Mouse (Mus musculus) brain, embryonic 14.5 days (tissue): ENCODE measurements around the gene Defb29. TPM values are rescaled to one million over a fixed set of nuclear protein-coding genes. Genes with fewer than 3 reads are reported as not detected.

ENCODE experiments used
- DNase-seq: peaks from one replicate; pipeline ENCODE4 v3.0.0-alpha.2; 2011; ENCODE audit warnings: low read depth
- CTCF ChIP-seq: fragments of 200-500 bp; IDR thresholded peaks from 2 replicates; pipeline ENCODE4 v1.5.1; 2012; ENCODE audit warnings: inconsistent platforms, mild to moderate bottlenecking, moderate library complexity, borderline replicate concordance; ENCODE audit not compliant: insufficient read depth, insufficient read length; ENCODE audit errors: extremely low read depth
- POLR2A ChIP-seq: fragments of 200-500 bp; IDR thresholded peaks from 2 replicates; pipeline ENCODE4 v1.6.1; 2012; ENCODE audit warnings: mild to moderate bottlenecking, inconsistent platforms, borderline replicate concordance; ENCODE audit not compliant: poor library complexity, insufficient read depth, insufficient read length, severe bottlenecking; ENCODE audit errors: extremely low read depth
- polyA plus RNA-seq: library from polyadenylated mRNA; depleted of rRNA; stranded (reverse); fragments of >200 nt; gene quantifications from 2 replicates; pipeline ENCODE4 v1.2.3, GENCODE M21; 2012

Gene Defb29
- polyA plus RNA-seq, 1 experiment, result not detected

GRCm38 (mm10) chr2:152556655-152557054 lies 16.8 kb upstream of the Defb29 start:
- no peak for TF ChIP-seq POLR2A
- TF ChIP-seq CTCF, result no peak
- no peak for DNase-seq

GRCm38 (mm10) chr2:152553774-152554423 lies 14.0 kb upstream of the Defb29 start:
- TF ChIP-seq POLR2A (no peak), CTCF (peak; percentile 90)
- DNase-seq, result peak; percentile 79

GRCm38 (mm10) chr2:152548124-152548523 lies 8.2 kb upstream of the Defb29 start:
- no peak for DNase-seq
- TF ChIP-seq CTCF (no peak), POLR2A (no peak)

- TF ChIP-seq POLR2A, result no peak
- TF ChIP-seq CTCF, result peak; percentile 61; the same call in 1 of the 2 replicates
These were observed 4.8 kb upstream of the Defb29 start for GRCm38 (mm10) chr2:152544691-152545090.

GRCm38 (mm10) chr2:152543478-152543877 lies 3.6 kb upstream of the Defb29 start:
- DNase-seq, result no peak
- no peak for TF ChIP-seq POLR2A
- TF ChIP-seq CTCF, result no peak

More at GRCm38 (mm10) chr2:152544691-152545090, 4.8 kb upstream of the Defb29 start:
- peak; percentile 85 for DNase-seq

- TF ChIP-seq POLR2A (no peak), CTCF (0 out of 2 replicates have a peak, but pooled peaks have one; percentile 16)
- DNase-seq, result no peak
These were observed 3.0 kb upstream of the Defb29 start for GRCm38 (mm10) chr2:152542897-152543296.

GRCm38 (mm10) chr2:152541979-152542378 lies 2.1 kb upstream of the Defb29 start:
- no peak for DNase-seq
- TF ChIP-seq CTCF (no peak), POLR2A (no peak)

GRCm38 (mm10) chr2:152517981-152518380 lies 21.9 kb downstream of the Defb29 start, which contains the start of gene Defb28:
TSS of gene Defb28 (plus strand) at chr2:152518255.
- TF ChIP-seq CTCF (no peak), POLR2A (no peak)
- DNase-seq, result no peak

- no peak for TF ChIP-seq POLR2A
- no peak for TF ChIP-seq CTCF
- peak; percentile 14 for DNase-seq
These were observed 23.8 kb downstream of the Defb29 start for GRCm38 (mm10) chr2:152516084-152516483.

GRCm38 (mm10) chr2:152511592-152511991 lies 28.3 kb downstream of the Defb29 start, which contains the start of gene Defb26:
TSS of gene Defb26 (minus strand) at chr2:152511692.
- TF ChIP-seq CTCF (no peak), POLR2A (no peak)
- DNase-seq, result no peak

GRCm38 (mm10) chr2:152503950-152504349 lies 35.9 kb downstream of the Defb29 start:
- TF ChIP-seq CTCF (no peak), POLR2A (no peak)

GRCm38 (mm10) chr2:152500863-152501229 lies 39.1 kb downstream of the Defb29 start:
- DNase-seq, result no peak

More at GRCm38 (mm10) chr2:152503950-152504349, 35.9 kb downstream of the Defb29 start:
- DNase-seq, result no peak

More at GRCm38 (mm10) chr2:152500863-152501229, 39.1 kb downstream of the Defb29 start:
- TF ChIP-seq POLR2A (no peak), CTCF (peak; percentile 13; the same call in 1 of the 2 replicates)
